Mouse (Mus musculus) hindbrain, postnatal 0 days (tissue): ENCODE results near the gene Hivep3. TPM values are rescaled to one million over a fixed set of nuclear protein-coding genes. Genes with fewer than 3 reads are reported as not detected.

Experiments
- ATAC-seq: fragments of 200-750 bp; cut with Nextera tagmentation; 2 replicates; pipeline ENCODE4 v1.8.0; 2017; ENCODE audit warnings: mild to moderate bottlenecking, moderate TSS enrichment, moderate library complexity
- DNase-seq: peaks from one replicate; pipeline ENCODE4 v3.0.0-alpha.2; 2015; ENCODE audit warnings: low spot score
- H3K27ac ChIP-seq: fragments of 300-500 bp; sonication (generic); 2 replicates; pipeline ENCODE4 v1.5.1; 2014; ENCODE audit warnings: mild to moderate bottlenecking
- H3K27me3 ChIP-seq: fragments of 300-500 bp; sonication (generic); 2 replicates; pipeline ENCODE4 v1.6.1; 2014; ENCODE audit warnings: low read length, mixed read lengths; ENCODE audit not compliant: insufficient read depth
- H3K36me3 ChIP-seq: fragments of 300-500 bp; sonication (generic); 2 replicates; pipeline ENCODE4 v1.6.1; 2014; ENCODE audit warnings: low read length, mixed read lengths; ENCODE audit not compliant: insufficient read depth
- H3K4me1 ChIP-seq: fragments of 300-500 bp; sonication (generic); 2 replicates; pipeline ENCODE4 v1.6.1; 2014; ENCODE audit warnings: antibody characterized with exemption, low read length, mixed read lengths; ENCODE audit not compliant: insufficient read depth
- H3K4me2 ChIP-seq: fragments of 300-500 bp; sonication (generic); 2 replicates; pipeline ENCODE4 v1.6.1; 2014; ENCODE audit warnings: low read depth, mild to moderate bottlenecking, low read length, moderate library complexity, mixed read lengths
- H3K4me3 ChIP-seq: fragments of 300-500 bp; sonication (generic); 2 replicates; pipeline ENCODE4 v1.5.1; 2014; ENCODE audit warnings: low read length
- H3K9ac ChIP-seq: fragments of 300-500 bp; sonication (generic); replicated peaks from 2 replicates; pipeline ENCODE4 v1.6.1; 2014; ENCODE audit warnings: mild to moderate bottlenecking, low read length, moderate library complexity, mixed read lengths
- H3K9me3 ChIP-seq: fragments of 300-500 bp; sonication (generic); 2 replicates; pipeline ENCODE4 v1.6.1; 2016; ENCODE audit warnings: low read length, mixed read lengths
- CTCF ChIP-seq: IDR thresholded peaks from 2 replicates; pipeline ENCODE4 v1.5.1; 2016; ENCODE audit warnings: antibody characterized with exemption, control low read depth, low read depth
- WGBS: fragments of 180-500 bp; shearing (Covaris S2); extraction: QIAGEN DNeasy Blood & Tissue Kit; methylation state at CpG from one replicate; pipeline ENCODE4 v1.1.7; 2014; 5-methylcytosine and 5-hydroxymethylcytosine counted together
- polyA plus RNA-seq: library from polyadenylated mRNA; unstranded; fragments of >200 nt; fragmentation: Nextera tagmentation; extraction: Ambion mirVana; gene quantifications from 2 replicates; pipeline ENCODE4 v1.2.1, GENCODE M21; 2015
- total RNA-seq: library from RNA; depleted of rRNA; stranded (reverse); fragments of >200 nt; gene quantifications from 2 replicates; pipeline ENCODE4 v1.2.3, GENCODE M21; 2014

The Hivep3 gene
- total and polyA plus RNA-seq, 2 experiments from 2014 or later = 11.0 to 15.1 TPM

GRCm38 (mm10) chr4:119738641-119739040 is 5.1 kb downstream of the Hivep3 start:
- 57% methylated on average over 4 of the region's 4 CpGs for WGBS

GRCm38 (mm10) chr4:119739301-119740062 is 5.9 kb downstream of the Hivep3 start:
- Histone ChIP-seq H3K27ac (no peak overlapping the region), H3K9ac (no peak overlapping the region), H3K4me1 (no peaks in the 10 kb centered on the region), H3K4me3 (no peak overlapping the region), H3K9me3 (no peaks in the 10 kb centered on the region), H3K27me3 (peaks cover 3% of the 10 kb centered on the region; the same call in 1 of the 2 replicates), H3K36me3 (no peaks in the 10 kb centered on the region), H3K4me2 (no peak overlapping the region)
- ATAC-seq (no peak), DNase-seq (no peak)
- WGBS = 41% methylated on average over 9 of the region's 9 CpGs
- no peak for TF ChIP-seq CTCF

More at GRCm38 (mm10) chr4:119738641-119739040, 5.1 kb downstream of the Hivep3 start:
- ATAC-seq = no peak
- Histone ChIP-seq H3K36me3 (no peaks in the 10 kb centered on the region), H3K9me3 (no peaks in the 10 kb centered on the region), H3K4me3 (no peak overlapping the region), H3K4me1 (no peaks in the 10 kb centered on the region), H3K4me2 (no peak overlapping the region), H3K9ac (no peak overlapping the region), H3K27ac (no peak overlapping the region), H3K27me3 (peaks cover 3% of the 10 kb centered on the region; the same call in 1 of the 2 replicates)
- DNase-seq = no peak
- no peak for TF ChIP-seq CTCF

GRCm38 (mm10) chr4:119748341-119748740 is 14.8 kb downstream of the Hivep3 start:
- Histone ChIP-seq H3K4me1 (no peaks in the 10 kb centered on the region; the same call in 1 of the 2 replicates), H3K4me3 (no peak overlapping the region), H3K4me2 (no peak overlapping the region), H3K36me3 (no peaks in the 10 kb centered on the region), H3K9ac (no peak overlapping the region), H3K27me3 (no peaks in the 10 kb centered on the region), H3K27ac (no peak overlapping the region), H3K9me3 (no peaks in the 10 kb centered on the region)
- DNase-seq = no peak
- 88% methylated on average over 2 of the region's 2 CpGs for WGBS
- no peak for ATAC-seq
- no peak for TF ChIP-seq CTCF

GRCm38 (mm10) chr4:119750157-119750556 is 16.6 kb downstream of the Hivep3 start:
- H3K9ac ChIP-seq = no peak overlapping the region
- H3K4me2 ChIP-seq = no peak overlapping the region
- ATAC-seq = no peak
- H3K27me3 ChIP-seq = no peaks in the 10 kb centered on the region
- no peak for TF ChIP-seq CTCF
- no peaks in the 10 kb centered on the region; the same call in 1 of the 2 replicates for H3K4me1 ChIP-seq
- H3K9me3 ChIP-seq = 0 out of 2 replicates have a peak, but pooled peaks cover 1% of the 10 kb centered on the region
- WGBS = 43% methylated on average over 4 of the region's 4 CpGs
- H3K36me3 ChIP-seq = no peaks in the 10 kb centered on the region
- no peak overlapping the region for H3K27ac ChIP-seq
- no peak overlapping the region for H3K4me3 ChIP-seq
- no peak for DNase-seq

GRCm38 (mm10) chr4:119750681-119751211 is 17.2 kb downstream of the Hivep3 start:
- H3K9ac ChIP-seq = no peak overlapping the region
- WGBS = 88% methylated on average over 6 of the region's 6 CpGs
- H3K4me3 ChIP-seq = no peak overlapping the region
- no peak for TF ChIP-seq CTCF
- H3K36me3 ChIP-seq = no peaks in the 10 kb centered on the region
- ATAC-seq (no peak), DNase-seq (no peak)
- H3K4me1 ChIP-seq = no peaks in the 10 kb centered on the region; the same call in 1 of the 2 replicates
- H3K9me3 ChIP-seq = 0 out of 2 replicates have a peak, but pooled peaks cover 3% of the 10 kb centered on the region
- no peaks in the 10 kb centered on the region for H3K27me3 ChIP-seq
- H3K27ac ChIP-seq = no peak overlapping the region
- no peak overlapping the region for H3K4me2 ChIP-seq

- no peak for ATAC-seq
- Histone ChIP-seq H3K27me3 (no peaks in the 10 kb centered on the region), H3K4me1 (no peaks in the 10 kb centered on the region; the same call in 1 of the 2 replicates), H3K4me3 (no peak overlapping the region), H3K4me2 (no peak overlapping the region), H3K9me3 (0 out of 2 replicates have a peak, but pooled peaks cover 3% of the 10 kb centered on the region), H3K27ac (no peak overlapping the region), H3K36me3 (no peaks in the 10 kb centered on the region), H3K9ac (no peak overlapping the region)
- 32% methylated on average over 2 of the region's 2 CpGs for WGBS
- no peak for DNase-seq
- no peak for TF ChIP-seq CTCF
Observed at GRCm38 (mm10) chr4:119751408-119752006, 17.9 kb downstream of the Hivep3 start.
